In genomic region chr3:88245811-88246210, GRCm38 (mm10) we compare ENCODE assay signal across 8 mouse cellular contexts. TPM values are rescaled to one million over a fixed set of nuclear protein-coding genes. Genes with fewer than 3 reads are reported as not detected.
DNase-seq lines count a peak whose midpoint lies in the region; ATAC-seq and TF ChIP-seq lines count a peak whose summit lies in the region.

No protein-coding gene starts in this region.

- H3K27ac ChIP-seq in neural tube, embryonic 15.5 days (replicated peaks) = no peak overlapping the region
- H3K27ac ChIP-seq in embryonic facial prominence, embryonic 10.5 days (replicated peaks) = no peak overlapping the region
- H3K27ac ChIP-seq in kidney, adult 2 months (ENCODE audit: insufficient read depth, low read depth, low read length) = no peak overlapping the region
- no peak overlapping the region for H3K27ac ChIP-seq in liver, postnatal 0 days (ENCODE audit: low read depth)

- no peak overlapping the region for H3K9ac ChIP-seq in neural tube, embryonic 15.5 days (replicated peaks)
- no peak overlapping the region for H3K9ac ChIP-seq in liver, postnatal 0 days (replicated peaks)

- ATAC-seq in neural tube, embryonic 15.5 days (ENCODE audit: low FRiP score) = no peak
- ATAC-seq in liver, postnatal 0 days = 0 out of 2 replicates have a peak, but pooled peaks have one; percentile 29

- peak; percentile 75 for DNase-seq in neural tube, embryonic 10.5 days (ENCODE audit: extremely low spot score, low spot score)
- DNase-seq in adrenal gland, postnatal 10 days = peak; percentile 86
- peak; percentile 82 for DNase-seq in embryonic facial prominence, embryonic 10.5 days (ENCODE audit: low spot score)
- peak; percentile 68 for DNase-seq in kidney, adult 2 months
- DNase-seq in liver, postnatal 0 days = peak; percentile 86
- DNase-seq in right cerebral cortex, postnatal 10 days (ENCODE audit: low spot score in 2 of 2) = peak; percentile 66 to 78
- DNase-seq in urinary bladder, postnatal 14 days (ENCODE audit: low spot score) = peak; percentile 72

- peaks cover 14% of the 10 kb centered on the region for H3K27me3 ChIP-seq in neural tube, embryonic 15.5 days (replicated peaks)
- peaks cover 80% of the 10 kb centered on the region for H3K27me3 ChIP-seq in embryonic facial prominence, embryonic 10.5 days (replicated peaks; ENCODE audit: low read depth, poor library complexity, severe bottlenecking)
- no peaks in the 10 kb centered on the region for H3K27me3 ChIP-seq in kidney, adult 2 months (replicated peaks; ENCODE audit: control insufficient read depth, insufficient read depth, low read length)
- H3K27me3 ChIP-seq in liver, postnatal 0 days (ENCODE audit: insufficient read depth, low read length) = peaks cover 28% of the 10 kb centered on the region

- no peak overlapping the region for H3K4me2 ChIP-seq in neural tube, embryonic 15.5 days
- no peak overlapping the region for H3K4me2 ChIP-seq in liver, postnatal 0 days (ENCODE audit: low read depth, low read length)

- H3K9me3 ChIP-seq in neural tube, embryonic 15.5 days (replicated peaks) = no peaks in the 10 kb centered on the region
- H3K9me3 ChIP-seq in embryonic facial prominence, embryonic 10.5 days = no peaks in the 10 kb centered on the region
- H3K9me3 ChIP-seq in liver, postnatal 0 days (ENCODE audit: low read length) = no peaks in the 10 kb centered on the region

- H3K4me3 ChIP-seq in neural tube, embryonic 15.5 days (replicated peaks) = no peak overlapping the region
- H3K4me3 ChIP-seq in embryonic facial prominence, embryonic 10.5 days = no peak overlapping the region
- no peak overlapping the region for H3K4me3 ChIP-seq in kidney, adult 2 months (ENCODE audit: insufficient read depth, low read depth, low read length)
- H3K4me3 ChIP-seq in liver, postnatal 0 days (ENCODE audit: low read depth, low read length) = no peak overlapping the region

- peak; percentile 91 for TF ChIP-seq CTCF in kidney, adult 2 months (conservative IDR thresholded peaks at IDR 0.05; ENCODE audit: insufficient read depth, insufficient read length, low read depth, low read length)
- TF ChIP-seq CTCF in liver, postnatal 0 days (IDR thresholded peaks at IDR 0.05; ENCODE audit: low read depth) = peak; percentile 96

- TF ChIP-seq POLR2A in kidney, adult 2 months (IDR thresholded peaks at IDR 0.05; ENCODE audit: low read depth, low read length) = no peak

- H3K36me3 ChIP-seq in neural tube, embryonic 15.5 days = no peaks in the 10 kb centered on the region
- H3K36me3 ChIP-seq in embryonic facial prominence, embryonic 10.5 days (replicated peaks) = no peaks in the 10 kb centered on the region
- no peaks in the 10 kb centered on the region for H3K36me3 ChIP-seq in kidney, adult 2 months (ENCODE audit: control insufficient read depth, insufficient read depth, low read length)
- H3K36me3 ChIP-seq in liver, postnatal 0 days (replicated peaks; ENCODE audit: insufficient read depth, low read length) = no peaks in the 10 kb centered on the region

- WGBS in neural tube, embryonic 15.5 days = 20% methylated on average over 13 of the region's 13 CpGs
- WGBS in embryonic facial prominence, embryonic 10.5 days = 20% methylated on average over 13 of the region's 13 CpGs
- WGBS in kidney, adult 2 months = 13% methylated on average over 13 of the region's 13 CpGs
- WGBS in liver, postnatal 0 days (ENCODE audit: insufficient replicate concordance) = 13% methylated on average over 13 of the region's 13 CpGs

- TF ChIP-seq EP300 in liver, postnatal 0 days (IDR thresholded peaks at IDR 0.05; ENCODE audit: low read depth) = no peak

- H3K4me1 ChIP-seq in neural tube, embryonic 15.5 days = peaks cover 25% of the 10 kb centered on the region
- peaks cover 37% of the 10 kb centered on the region for H3K4me1 ChIP-seq in embryonic facial prominence, embryonic 10.5 days
- H3K4me1 ChIP-seq in kidney, adult 2 months (ENCODE audit: control insufficient read depth, insufficient read depth, low read length) = no peaks in the 10 kb centered on the region
- H3K4me1 ChIP-seq in liver, postnatal 0 days (ENCODE audit: insufficient read depth) = 0 out of 2 replicates have a peak, but pooled peaks cover 2% of the 10 kb centered on the region

RNA-seq across cellular contexts. Expression of gene Rhbg, which starts 8.7 kb away (rescaled TPM):
- polyA plus RNA-seq in neural tube, embryonic 15.5 days (2015; fragmentation: Nextera tagmentation; extraction: Ambion mirVana) = 0.78 and 0.83 TPM in 2 replicates
- 1 to 10 TPM; 1.9 to 2.1 TPM for total RNA-seq in adrenal gland, postnatal 10 days (2021)
- 0.17 TPM in 1 of 2 replicates, not detected in the other for polyA plus RNA-seq in embryonic facial prominence, embryonic 10.5 days (2016; fragmentation: Nextera tagmentation; extraction: Ambion mirVana)
- 94.4 and 106 TPM in 2 replicates for polyA plus RNA-seq in kidney, adult 2 months (2012; rRNA removed)
- 6.5 and 7.0 TPM in 2 replicates for polyA plus RNA-seq in liver, postnatal 0 days (2015; fragmentation: Nextera tagmentation; extraction: Ambion mirVana)

RNA-seq across cellular contexts. Expression of gene Gm38392, which starts 41.2 kb away (rescaled TPM):
- 0.26 TPM in 1 of 2 replicates, not detected in the other for polyA plus RNA-seq in neural tube, embryonic 15.5 days (2015; fragmentation: Nextera tagmentation; extraction: Ambion mirVana)
- total RNA-seq in adrenal gland, postnatal 10 days (2021) = 1 to 10 TPM; 1.1 to 1.3 TPM
- not detected in 2 replicates for polyA plus RNA-seq in embryonic facial prominence, embryonic 10.5 days (2016; fragmentation: Nextera tagmentation; extraction: Ambion mirVana)
- polyA plus RNA-seq in kidney, adult 2 months (2012; rRNA removed) = 0.22 and 0.23 TPM in 2 replicates
- 0.64 and 1.0 TPM in 2 replicates for polyA plus RNA-seq in liver, postnatal 0 days (2015; fragmentation: Nextera tagmentation; extraction: Ambion mirVana)

RNA-seq across cellular contexts. Expression of gene Tsacc, which starts 51.0 kb away (rescaled TPM):
- 9.5 and 12.4 TPM in 2 replicates for polyA plus RNA-seq in neural tube, embryonic 15.5 days (2015; fragmentation: Nextera tagmentation; extraction: Ambion mirVana)
- 1 to 10 TPM; 7.9 to 8.3 TPM for total RNA-seq in adrenal gland, postnatal 10 days (2021)
- 12.6 and 14.7 TPM in 2 replicates for polyA plus RNA-seq in embryonic facial prominence, embryonic 10.5 days (2016; fragmentation: Nextera tagmentation; extraction: Ambion mirVana)
- 5.7 and 8.0 TPM in 2 replicates for polyA plus RNA-seq in kidney, adult 2 months (2012; rRNA removed)
- polyA plus RNA-seq in liver, postnatal 0 days (2015; fragmentation: Nextera tagmentation; extraction: Ambion mirVana) = 6.2 and 7.0 TPM in 2 replicates

RNA-seq across cellular contexts. Expression of gene Cct3, which starts 51.1 kb away (rescaled TPM):
- 426 and 468 TPM in 2 replicates for polyA plus RNA-seq in neural tube, embryonic 15.5 days (2015; fragmentation: Nextera tagmentation; extraction: Ambion mirVana)
- 100 to 1,000 TPM; 249 to 260 TPM for total RNA-seq in adrenal gland, postnatal 10 days (2021)
- 862 and 910 TPM in 2 replicates for polyA plus RNA-seq in embryonic facial prominence, embryonic 10.5 days (2016; fragmentation: Nextera tagmentation; extraction: Ambion mirVana)
- 132 and 157 TPM in 2 replicates for polyA plus RNA-seq in kidney, adult 2 months (2012; rRNA removed)
- polyA plus RNA-seq in liver, postnatal 0 days (2015; fragmentation: Nextera tagmentation; extraction: Ambion mirVana) = 138 and 151 TPM in 2 replicates

Comparison
In these comparisons a context has a peak if more than half of its experiments do, and no peak if none do; other contexts are left out.
1. RNA of gene Rhbg, which starts 8.7 kb away (polyA plus RNA-seq): 94.4 to 106 TPM in kidney, adult 2 months; 6.5 to 7.0 TPM in liver, postnatal 0 days, 0.78 to 0.83 TPM in neural tube, embryonic 15.5 days and 0.17 TPM in embryonic facial prominence, embryonic 10.5 days; every median in the first group is over 10 times any median in the second.
2. Peak in every context shown above with its lines, with median percentiles within 50 percentile points of each other: DNase-seq.